Mouse (Mus musculus) forebrain, embryonic 10.5 days (tissue): ENCODE measurements around the gene Dusp23. TPM values are rescaled to one million over a fixed set of nuclear protein-coding genes. Genes with fewer than 3 reads are reported as not detected.
A peak's percentile ranks its signal among the peaks of the same experiment; 100 is the strongest.

Experiments used
- DNase-seq: peaks from one replicate; pipeline ENCODE4 v3.0.0-alpha.2; 2017; ENCODE audit warnings: low spot score; ENCODE audit errors: extremely low spot score
- H3K27ac ChIP-seq: fragments of 300-500 bp; sonication (generic); 2 replicates; pipeline ENCODE4 v1.5.1; 2016; ENCODE audit warnings: mild to moderate bottlenecking
- H3K27me3 ChIP-seq: fragments of 300-500 bp; sonication (generic); 2 replicates; pipeline ENCODE4 v1.6.1; 2016; ENCODE audit warnings: mild to moderate bottlenecking; ENCODE audit not compliant: poor library complexity, severe bottlenecking
- H3K36me3 ChIP-seq: fragments of 300-500 bp; sonication (generic); replicated peaks from 2 replicates; pipeline ENCODE4 v1.6.1; 2016; ENCODE audit warnings: mild to moderate bottlenecking, moderate library complexity
- H3K4me1 ChIP-seq: fragments of 300-500 bp; sonication (generic); 2 replicates; pipeline ENCODE4 v1.6.1; 2016
- H3K4me3 ChIP-seq: fragments of 300-500 bp; sonication (generic); 2 replicates; pipeline ENCODE4 v1.5.1; 2016; ENCODE audit warnings: mild to moderate bottlenecking, moderate library complexity
- H3K9me3 ChIP-seq: fragments of 300-500 bp; sonication (generic); 2 replicates; pipeline ENCODE4 v1.6.1; 2016; ENCODE audit warnings: mild to moderate bottlenecking, moderate library complexity
- WGBS: fragments of 180-500 bp; shearing (Covaris S2); methylation state at CpG from one replicate; pipeline ENCODE4 v1.1.7; 2016; 5-methylcytosine and 5-hydroxymethylcytosine counted together
- polyA plus RNA-seq: library from polyadenylated mRNA; unstranded; fragments of >200 nt; fragmentation: Nextera tagmentation; extraction: Ambion mirVana; gene quantifications from 2 replicates; pipeline ENCODE4 v1.2.1, GENCODE M21; 2016

Dusp23 gene
- polyA plus RNA-seq, 1 experiment from 2014 or later = 8.8 TPM

DNA sequence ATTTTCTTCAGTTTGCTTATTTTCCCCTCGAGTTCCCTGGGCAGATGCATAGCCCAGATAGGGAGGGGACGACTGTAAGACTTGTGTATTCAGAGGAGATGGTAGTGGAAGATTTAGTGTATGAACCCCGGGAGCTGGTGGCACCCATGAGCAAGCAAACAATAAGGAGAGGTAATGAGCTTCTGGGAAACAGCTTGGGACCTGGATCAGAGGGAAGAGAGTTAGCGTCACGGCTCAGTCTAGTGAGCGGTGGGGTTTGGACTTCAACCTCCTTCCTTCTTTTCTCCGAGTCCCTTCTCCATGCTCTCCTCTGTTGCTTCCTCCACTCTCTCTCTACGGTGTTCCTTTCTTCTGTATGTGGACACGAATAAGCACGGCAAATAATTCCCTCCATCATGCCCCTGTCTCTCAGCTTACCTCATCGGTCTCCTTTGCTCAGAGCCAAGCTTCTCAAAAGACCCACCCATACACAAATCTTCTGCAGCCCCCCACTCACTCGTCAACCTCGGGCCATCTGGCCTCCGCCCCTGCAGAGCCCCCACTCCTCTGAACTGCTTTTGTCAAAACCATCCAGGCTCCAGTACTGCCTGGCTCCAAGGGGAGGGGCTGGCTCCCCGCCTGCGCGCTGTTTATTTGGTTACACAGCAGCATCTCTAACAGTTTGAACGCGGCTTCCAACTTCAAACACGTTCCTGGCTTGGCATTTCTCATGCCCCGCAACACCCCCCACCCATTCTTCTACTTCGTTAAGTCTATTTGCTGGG, 16.0 kb downstream of the Dusp23 start:
- Histone ChIP-seq H3K27ac (peak overlapping the region; percentile 69), H3K27me3 (no peaks in the 10 kb centered on the region), H3K4me3 (peak overlapping the region; percentile 48), H3K9me3 (no peaks in the 10 kb centered on the region), H3K4me1 (peaks cover 23% of the 10 kb centered on the region), H3K36me3 (no peaks in the 10 kb centered on the region)
- DNase-seq = no peak
- WGBS = 24% methylated on average over 22 of the region's 22 CpGs

- Histone ChIP-seq H3K36me3 (no peaks in the 10 kb centered on the region), H3K4me1 (peaks cover 23% of the 10 kb centered on the region), H3K4me3 (no peak overlapping the region), H3K9me3 (no peaks in the 10 kb centered on the region), H3K27ac (no peak overlapping the region), H3K27me3 (no peaks in the 10 kb centered on the region)
- WGBS = 86% methylated on average over 4 of the region's 4 CpGs
- no peak for DNase-seq
Measured at GRCm38 (mm10) chr1:172615412-172615811, 17.4 kb downstream of the Dusp23 start.

GRCm38 (mm10) chr1:172614654-172615053, 18.1 kb downstream of the Dusp23 start:
- Histone ChIP-seq H3K4me1 (peaks cover 23% of the 10 kb centered on the region), H3K27ac (no peak overlapping the region), H3K36me3 (no peaks in the 10 kb centered on the region), H3K9me3 (no peaks in the 10 kb centered on the region), H3K4me3 (no peak overlapping the region), H3K27me3 (no peaks in the 10 kb centered on the region)
- 87% methylated on average over 10 of the region's 10 CpGs for WGBS
- DNase-seq = no peak

DNA sequence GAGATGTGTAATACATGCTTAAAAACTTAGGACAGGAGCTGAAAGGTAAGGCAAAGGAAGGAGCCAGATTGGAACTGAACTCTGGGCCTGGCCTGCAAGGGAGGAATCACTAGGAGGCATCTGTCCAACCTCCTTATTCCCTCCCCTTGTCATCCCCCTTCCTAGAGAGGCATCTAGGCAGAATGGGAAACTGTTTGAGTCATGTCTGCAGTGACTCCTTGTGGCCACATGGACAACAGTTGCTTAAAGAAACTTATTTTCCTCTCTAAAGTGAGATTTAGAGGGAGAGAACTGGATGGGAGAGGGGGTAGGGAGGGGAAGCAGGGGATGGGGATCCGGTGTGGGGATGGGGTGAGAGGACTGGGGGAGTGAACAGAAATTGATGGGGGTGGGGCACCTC, 20.0 kb downstream of the Dusp23 start:
- Histone ChIP-seq H3K4me3 (no peak overlapping the region), H3K4me1 (peaks cover 18% of the 10 kb centered on the region), H3K27ac (no peak overlapping the region), H3K27me3 (no peaks in the 10 kb centered on the region), H3K36me3 (no peaks in the 10 kb centered on the region), H3K9me3 (no peaks in the 10 kb centered on the region)
- no peak for DNase-seq
- 39% methylated on average over 1 of the region's 1 CpGs for WGBS

GRCm38 (mm10) chr1:172611304-172611703, 21.5 kb downstream of the Dusp23 start:
- Histone ChIP-seq H3K27me3 (no peaks in the 10 kb centered on the region), H3K36me3 (no peaks in the 10 kb centered on the region), H3K27ac (no peak overlapping the region), H3K4me3 (no peak overlapping the region), H3K9me3 (no peaks in the 10 kb centered on the region), H3K4me1 (peaks cover 4% of the 10 kb centered on the region)
- no peak for DNase-seq
- 90% methylated on average over 10 of the region's 10 CpGs for WGBS

GRCm38 (mm10) chr1:172602326-172602725, 30.4 kb downstream of the Dusp23 start, which contains the start of gene Fcrl6:
Gene Fcrl6 (minus strand): TSS chr1:172602551.
- Histone ChIP-seq H3K4me3 (no peak within 1 kb of the TSS), H3K4me1 (no peaks in the 10 kb centered on the region), H3K27ac (no peak within 1 kb of the TSS), H3K36me3 (no peaks in the 10 kb centered on the region), H3K9me3 (no peaks in the 10 kb centered on the region), H3K27me3 (no peaks in the 10 kb centered on the region)
- DNase-seq = no peak
- WGBS = 83% methylated on average over 1 of the region's 1 CpGs

DNA sequence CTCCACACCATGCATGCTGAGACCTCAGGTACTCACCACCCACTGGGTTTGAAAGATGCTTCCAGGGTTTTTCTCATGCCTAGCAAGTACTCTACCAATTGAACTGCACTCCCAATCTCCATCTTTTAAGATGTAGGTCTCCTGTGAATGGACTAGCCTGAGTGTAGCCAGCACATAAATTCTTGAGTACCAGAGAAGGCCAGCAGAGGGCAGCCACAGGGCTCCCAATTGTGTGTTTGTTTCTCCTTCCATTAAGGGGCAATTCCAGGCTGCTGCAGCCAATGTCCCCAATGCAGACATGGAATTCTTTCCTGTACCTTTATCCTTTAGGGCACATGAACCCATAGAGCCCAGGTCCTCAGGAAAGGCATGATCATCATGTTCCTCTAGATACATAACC, 38.3 kb downstream of the Dusp23 start:
- Histone ChIP-seq H3K4me3 (no peak overlapping the region), H3K36me3 (no peaks in the 10 kb centered on the region), H3K9me3 (no peaks in the 10 kb centered on the region), H3K4me1 (no peaks in the 10 kb centered on the region), H3K27me3 (peaks cover 6% of the 10 kb centered on the region; the same call in 1 of the 2 replicates), H3K27ac (no peak overlapping the region)
- peak; percentile 63 for DNase-seq

GRCm38 (mm10) chr1:172593956-172594355, 38.8 kb downstream of the Dusp23 start:
- no peak for DNase-seq
- H3K27me3 ChIP-seq = peaks cover 10% of the 10 kb centered on the region; the same call in 1 of the 2 replicates
- H3K4me1 ChIP-seq = no peaks in the 10 kb centered on the region
- no peak overlapping the region for H3K27ac ChIP-seq
- 82% methylated on average over 2 of the region's 2 CpGs for WGBS
- H3K36me3 ChIP-seq = no peaks in the 10 kb centered on the region
- H3K9me3 ChIP-seq = no peaks in the 10 kb centered on the region
- H3K4me3 ChIP-seq = no peak overlapping the region

DNA sequence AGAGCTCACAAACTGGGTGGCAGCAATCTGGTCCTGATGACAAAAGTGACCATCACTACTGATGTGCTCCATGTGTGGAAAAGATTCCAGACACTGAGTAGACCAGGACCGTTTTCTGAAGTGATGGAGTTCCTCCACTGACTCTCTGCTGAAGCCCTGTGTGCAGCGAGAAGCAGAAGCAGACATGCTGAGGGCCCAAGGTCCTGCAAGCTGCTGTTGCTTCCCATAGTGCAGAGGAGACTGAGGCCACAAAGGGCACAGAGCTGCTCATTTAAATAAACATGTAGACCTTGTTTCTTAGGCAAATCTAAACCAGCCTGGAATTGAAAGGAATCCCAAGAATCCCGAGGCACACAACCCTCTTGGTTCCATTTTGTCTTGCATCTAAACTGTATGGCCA, 39.4 kb downstream of the Dusp23 start:
- H3K4me1 ChIP-seq = no peaks in the 10 kb centered on the region
- no peaks in the 10 kb centered on the region for H3K36me3 ChIP-seq
- peaks cover 14% of the 10 kb centered on the region; the same call in 1 of the 2 replicates for H3K27me3 ChIP-seq
- no peaks in the 10 kb centered on the region for H3K9me3 ChIP-seq
- no peak for DNase-seq
- H3K27ac ChIP-seq = no peak overlapping the region
- H3K4me3 ChIP-seq = no peak overlapping the region
- WGBS = 74% methylated on average over 3 of the region's 3 CpGs

- no peak for DNase-seq
- H3K27me3 ChIP-seq = peaks cover 42% of the 10 kb centered on the region
- H3K27ac ChIP-seq = no peak within 1 kb of the TSS
- H3K36me3 ChIP-seq = no peaks in the 10 kb centered on the region
- peaks cover 16% of the 10 kb centered on the region for H3K4me1 ChIP-seq
- no peak within 1 kb of the TSS for H3K4me3 ChIP-seq
- no peaks in the 10 kb centered on the region for H3K9me3 ChIP-seq
- WGBS = 88% methylated on average over 7 of the region's 7 CpGs
Measured at GRCm38 (mm10) chr1:172590385-172590784, 42.4 kb downstream of the Dusp23 start, which contains the start of gene Slamf8. Gene Slamf8 (minus strand): TSS chr1:172590568.

GRCm38 (mm10) chr1:172585612-172586567, 46.9 kb downstream of the Dusp23 start:
- Histone ChIP-seq H3K4me1 (peaks cover 22% of the 10 kb centered on the region), H3K4me3 (peak overlapping the region; percentile 18; the same call in 1 of the 2 replicates), H3K36me3 (no peaks in the 10 kb centered on the region), H3K9me3 (no peaks in the 10 kb centered on the region), H3K27me3 (peaks cover 60% of the 10 kb centered on the region), H3K27ac (no peak overlapping the region)
- WGBS = 18% methylated on average over 26 of the region's 26 CpGs
- no peak for DNase-seq

GRCm38 (mm10) chr1:172585026-172585425, 47.7 kb downstream of the Dusp23 start:
- Histone ChIP-seq H3K27me3 (peaks cover 59% of the 10 kb centered on the region), H3K4me3 (no peak overlapping the region), H3K4me1 (peaks cover 22% of the 10 kb centered on the region), H3K9me3 (no peaks in the 10 kb centered on the region), H3K27ac (no peak overlapping the region), H3K36me3 (no peaks in the 10 kb centered on the region)
- no peak for DNase-seq
- WGBS = 46% methylated on average over 4 of the region's 4 CpGs

GRCm38 (mm10) chr1:172584271-172584670, 48.5 kb downstream of the Dusp23 start:
- Histone ChIP-seq H3K27me3 (peaks cover 52% of the 10 kb centered on the region), H3K36me3 (no peaks in the 10 kb centered on the region)
- 80% methylated on average over 6 of the region's 6 CpGs for WGBS

More at GRCm38 (mm10) chr1:172584271-172584670, 48.5 kb downstream of the Dusp23 start:
- no peak for DNase-seq
- no peak overlapping the region for H3K27ac ChIP-seq
- H3K4me3 ChIP-seq = no peak overlapping the region
- no peaks in the 10 kb centered on the region for H3K9me3 ChIP-seq
- H3K4me1 ChIP-seq = peaks cover 22% of the 10 kb centered on the region
